Mouse (Mus musculus) hindbrain, embryonic 10.5 days (tissue): ENCODE data around the gene Rtcb. TPM values are rescaled to one million over a fixed set of nuclear protein-coding genes. Genes with fewer than 3 reads are reported as not detected.

ENCODE experiments used
- DNase-seq: peaks from one replicate; pipeline ENCODE4 v3.0.0-alpha.2; 2017; ENCODE audit warnings: low spot score
- H3K27ac ChIP-seq: fragments of 300-500 bp; sonication (generic); 2 replicates; pipeline ENCODE4 v1.5.1; 2016; ENCODE audit warnings: mild to moderate bottlenecking, moderate library complexity
- H3K27me3 ChIP-seq: fragments of 300-500 bp; sonication (generic); 2 replicates; pipeline ENCODE4 v1.6.1; 2016; ENCODE audit warnings: mild to moderate bottlenecking; ENCODE audit not compliant: poor library complexity, insufficient read depth, severe bottlenecking
- H3K36me3 ChIP-seq: fragments of 300-500 bp; sonication (generic); 2 replicates; pipeline ENCODE4 v1.6.1; 2016; ENCODE audit warnings: mild to moderate bottlenecking, moderate library complexity
- H3K4me1 ChIP-seq: fragments of 300-500 bp; sonication (generic); replicated peaks from 2 replicates; pipeline ENCODE4 v1.6.1; 2016; ENCODE audit warnings: mild to moderate bottlenecking
- H3K4me3 ChIP-seq: fragments of 300-500 bp; sonication (generic); 2 replicates; pipeline ENCODE4 v1.5.1; 2016; ENCODE audit warnings: mild to moderate bottlenecking, moderate library complexity
- H3K9me3 ChIP-seq: fragments of 300-500 bp; sonication (generic); 2 replicates; pipeline ENCODE4 v1.6.1; 2016; ENCODE audit warnings: mild to moderate bottlenecking, moderate library complexity
- WGBS: fragments of 180-500 bp; shearing (Covaris S2); methylation state at CpG from one replicate; pipeline ENCODE4 v1.1.7; 2016; 5-methylcytosine and 5-hydroxymethylcytosine counted together
- polyA plus RNA-seq: library from polyadenylated mRNA; unstranded; fragments of >200 nt; fragmentation: Nextera tagmentation; extraction: Ambion mirVana; gene quantifications from 2 replicates; pipeline ENCODE4 v1.2.1, GENCODE M21; 2016

Rtcb gene
- polyA plus RNA-seq: 192 and 211 TPM in 2 replicates

- Histone ChIP-seq H3K36me3 (peaks cover 30% of the 10 kb centered on the region), H3K4me3 (peak within 1 kb of the TSS; percentile 97), H3K27ac (peak within 1 kb of the TSS; percentile 92), H3K27me3 (no peaks in the 10 kb centered on the region), H3K4me1 (peaks cover 7% of the 10 kb centered on the region; the same call in 1 of the 2 replicates), H3K9me3 (no peaks in the 10 kb centered on the region)
- peak; percentile 95 for DNase-seq
- WGBS: under 1% methylated on average over 38 of the region's 38 CpGs
These were observed at the start of gene Rtcb for GRCm38 (mm10) chr10:85957464-85957950. Gene Rtcb (minus strand): TSS chr10:85957823.

DNA sequence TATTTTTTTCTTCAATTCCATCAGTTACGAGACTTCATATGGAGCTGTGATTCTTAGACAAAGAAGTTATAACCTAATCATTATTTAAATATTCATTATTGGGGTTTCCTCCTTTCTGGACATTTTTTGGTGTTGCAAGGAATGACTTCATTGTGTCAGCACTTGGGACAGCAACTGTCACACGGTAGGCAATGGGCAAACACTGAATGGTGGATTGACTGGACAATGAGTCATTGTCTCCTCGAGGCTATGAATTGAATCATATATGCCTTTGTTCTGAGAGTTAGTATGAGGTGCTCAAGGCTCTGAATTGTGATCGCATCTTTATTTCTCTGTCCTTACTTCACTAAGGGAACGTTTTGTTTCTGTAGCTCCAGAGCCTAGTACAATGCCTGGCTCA lies 48.8 kb upstream of the Rtcb start:
- Histone ChIP-seq H3K4me1 (no peaks in the 10 kb centered on the region), H3K36me3 (no peaks in the 10 kb centered on the region), H3K9me3 (no peaks in the 10 kb centered on the region), H3K27me3 (no peaks in the 10 kb centered on the region), H3K27ac (no peak overlapping the region), H3K4me3 (no peak overlapping the region)
- DNase-seq: no peak
- WGBS: 74% methylated on average over 5 of the region's 5 CpGs

- Histone ChIP-seq H3K4me1 (no peaks in the 10 kb centered on the region), H3K4me3 (no peak overlapping the region), H3K36me3 (no peaks in the 10 kb centered on the region), H3K27ac (no peak overlapping the region), H3K27me3 (no peaks in the 10 kb centered on the region), H3K9me3 (no peaks in the 10 kb centered on the region)
- WGBS: 95% methylated on average over 4 of the region's 4 CpGs
- no peak for DNase-seq
These were observed 42.8 kb upstream of the Rtcb start for GRCm38 (mm10) chr10:86000447-86000846.

DNA sequence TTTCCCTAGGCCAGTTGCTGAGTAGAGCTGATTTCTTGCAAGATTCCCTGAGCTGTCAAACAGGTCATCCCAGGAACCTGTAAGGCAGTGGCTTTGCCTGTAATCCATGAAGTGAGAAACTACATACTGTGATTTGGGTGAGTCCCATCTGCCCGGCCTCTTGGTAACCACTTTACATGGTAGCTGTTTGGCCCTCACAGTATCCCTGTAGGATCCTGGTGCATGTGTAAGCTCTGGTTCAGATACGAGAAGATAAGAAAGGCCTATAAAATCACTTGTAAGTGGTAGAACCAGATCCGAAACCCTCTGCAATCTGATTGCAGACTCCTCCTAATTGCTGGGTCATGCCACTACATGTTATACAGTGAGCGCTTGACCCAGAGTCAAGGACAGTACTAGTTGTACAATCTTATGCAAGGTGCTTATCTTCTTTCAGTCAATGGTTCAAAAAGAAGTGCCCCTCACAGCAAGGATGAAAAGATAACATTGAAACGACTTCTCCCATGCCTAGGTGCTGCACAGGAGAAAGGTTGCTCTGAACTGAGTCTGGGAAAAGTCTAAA lies 37.0 kb upstream of the Rtcb start:
- Histone ChIP-seq H3K9me3 (no peaks in the 10 kb centered on the region), H3K27me3 (no peaks in the 10 kb centered on the region), H3K4me3 (no peak overlapping the region), H3K4me1 (no peaks in the 10 kb centered on the region), H3K27ac (no peak overlapping the region), H3K36me3 (no peaks in the 10 kb centered on the region)
- WGBS: 85% methylated on average over 5 of the region's 5 CpGs
- DNase-seq: no peak

- no peak overlapping the region for H3K27ac ChIP-seq
- 90% methylated on average over 9 of the region's 9 CpGs for WGBS
- DNase-seq: no peak
- no peaks in the 10 kb centered on the region for H3K27me3 ChIP-seq
- no peaks in the 10 kb centered on the region for H3K36me3 ChIP-seq
- no peaks in the 10 kb centered on the region for H3K4me1 ChIP-seq
- no peaks in the 10 kb centered on the region for H3K9me3 ChIP-seq
- no peak overlapping the region for H3K4me3 ChIP-seq
These were observed 36.2 kb upstream of the Rtcb start for GRCm38 (mm10) chr10:85993836-85994235.

DNA sequence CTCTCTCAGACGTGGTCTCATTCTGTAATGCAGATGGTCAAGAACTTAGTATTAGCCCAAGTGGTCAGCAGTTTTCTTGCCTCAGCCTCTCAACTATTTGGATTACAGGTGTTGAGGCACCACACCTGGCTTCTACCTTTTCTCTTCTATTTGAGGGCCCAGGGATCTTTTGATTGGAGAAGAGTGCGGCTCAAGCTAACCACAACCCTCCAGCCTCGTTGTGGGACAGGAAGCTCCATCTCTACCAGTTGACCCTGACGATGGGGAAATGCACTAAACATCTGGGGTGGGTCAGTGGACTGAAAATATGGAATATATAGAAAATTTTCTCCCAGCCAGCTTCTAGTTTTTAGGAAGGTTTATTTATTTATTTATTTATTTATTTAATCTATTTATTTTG lies 34.8 kb upstream of the Rtcb start:
- no peaks in the 10 kb centered on the region for H3K36me3 ChIP-seq
- H3K9me3 ChIP-seq: no peaks in the 10 kb centered on the region
- WGBS: 89% methylated on average over 4 of the region's 4 CpGs
- no peak overlapping the region for H3K27ac ChIP-seq
- H3K27me3 ChIP-seq: no peaks in the 10 kb centered on the region
- no peak overlapping the region for H3K4me3 ChIP-seq
- no peak for DNase-seq
- H3K4me1 ChIP-seq: no peaks in the 10 kb centered on the region

GRCm38 (mm10) chr10:85989412-85990115 lies 31.9 kb upstream of the Rtcb start:
- 83% methylated on average over 6 of the region's 6 CpGs for WGBS
- Histone ChIP-seq H3K9me3 (no peaks in the 10 kb centered on the region), H3K27ac (no peak overlapping the region), H3K4me1 (no peaks in the 10 kb centered on the region), H3K27me3 (no peaks in the 10 kb centered on the region), H3K36me3 (no peaks in the 10 kb centered on the region), H3K4me3 (no peak overlapping the region)
- no peak for DNase-seq

DNA sequence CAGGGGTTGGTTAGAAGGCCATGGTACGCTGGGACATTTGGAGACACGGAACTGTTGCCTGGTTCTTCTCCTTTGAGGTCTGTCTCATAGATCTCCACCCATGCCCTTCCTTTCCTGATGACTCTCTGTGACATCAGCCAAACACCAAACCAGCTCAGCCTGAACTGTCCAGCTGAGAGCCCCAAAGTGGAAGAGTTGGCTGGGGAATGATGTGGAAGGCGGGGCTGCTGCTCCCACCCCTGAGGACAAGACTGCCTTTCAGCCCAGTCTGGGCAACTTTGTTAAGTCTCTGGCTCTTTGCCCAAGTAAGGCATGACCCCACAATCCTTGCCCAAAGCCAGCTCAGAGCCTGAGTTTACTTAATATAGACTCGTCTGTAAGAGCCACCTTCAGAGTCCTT lies 15.3 kb upstream of the Rtcb start:
- DNase-seq: no peak
- Histone ChIP-seq H3K4me1 (no peaks in the 10 kb centered on the region), H3K4me3 (no peak overlapping the region), H3K9me3 (no peaks in the 10 kb centered on the region; the same call in 1 of the 2 replicates), H3K27ac (no peak overlapping the region), H3K27me3 (no peaks in the 10 kb centered on the region), H3K36me3 (no peaks in the 10 kb centered on the region)
- 86% methylated on average over 4 of the region's 4 CpGs for WGBS

DNA sequence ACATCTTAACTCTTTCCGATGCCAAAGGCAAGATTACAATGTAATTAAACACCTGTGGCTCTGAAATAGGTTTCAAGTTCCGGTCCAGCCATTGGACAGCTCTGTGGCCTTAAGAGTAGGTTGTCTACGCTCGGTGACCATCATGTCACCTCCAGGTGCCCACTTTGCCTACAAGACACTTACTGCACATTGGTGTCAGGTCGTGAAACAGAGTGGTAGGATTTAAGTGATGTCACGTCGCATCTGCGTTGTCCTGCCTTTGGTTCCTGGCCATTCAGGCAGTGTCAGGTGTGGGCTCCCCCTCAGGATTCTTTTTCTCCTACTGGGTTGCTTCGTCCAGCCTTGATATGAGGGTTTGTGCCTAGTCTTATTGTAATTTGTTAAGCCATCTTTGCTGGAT lies 14.2 kb upstream of the Rtcb start:
- DNase-seq: no peak

DNA sequence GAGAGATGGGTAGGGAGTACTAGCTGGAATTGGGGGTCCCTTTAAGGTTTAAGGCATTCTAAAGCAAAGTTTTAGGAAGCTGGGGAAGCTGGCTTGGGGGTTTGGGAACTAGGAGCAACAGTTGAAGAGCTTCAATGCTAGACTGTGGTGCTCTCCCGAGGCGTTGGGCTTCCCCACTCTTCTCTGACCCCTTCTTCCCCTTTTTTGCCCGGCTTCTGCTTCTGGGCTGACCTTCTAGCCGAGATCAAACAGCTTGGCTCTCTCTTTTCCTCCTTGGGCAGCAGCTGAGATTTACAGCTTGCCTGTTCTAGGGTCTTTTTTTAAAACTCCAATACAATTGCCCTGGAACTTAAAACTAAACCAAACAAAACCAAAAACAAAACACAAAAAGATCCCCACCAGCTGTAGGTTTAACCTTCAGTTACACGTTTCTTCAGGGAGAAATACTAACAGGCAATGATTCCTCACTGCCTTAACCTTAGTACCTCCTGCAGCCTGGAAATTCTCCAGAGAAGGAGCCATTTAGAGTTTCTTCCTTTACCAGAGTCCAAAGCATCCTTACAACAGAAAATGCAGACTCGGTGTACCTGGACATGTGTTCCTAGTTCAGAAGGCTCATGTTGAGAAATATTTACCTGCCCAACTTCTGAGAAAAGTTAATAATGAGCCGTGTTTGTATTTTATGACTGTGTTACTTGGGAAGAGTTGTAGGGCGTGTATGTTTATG lies 12.4 kb upstream of the Rtcb start:
- Histone ChIP-seq H3K27ac (no peak overlapping the region), H3K4me3 (no peak overlapping the region), H3K36me3 (no peaks in the 10 kb centered on the region), H3K9me3 (no peaks in the 10 kb centered on the region; the same call in 1 of the 2 replicates), H3K27me3 (peaks cover 4% of the 10 kb centered on the region; the same call in 1 of the 2 replicates), H3K4me1 (no peaks in the 10 kb centered on the region)
- 63% methylated on average over 8 of the region's 8 CpGs for WGBS
- DNase-seq: no peak

More for the DNA sequence above, 14.2 kb upstream of the Rtcb start:
- 90% methylated on average over 9 of the region's 9 CpGs for WGBS
- H3K27me3 ChIP-seq: no peaks in the 10 kb centered on the region
- H3K27ac ChIP-seq: no peak overlapping the region
- H3K9me3 ChIP-seq: no peaks in the 10 kb centered on the region; the same call in 1 of the 2 replicates
- no peaks in the 10 kb centered on the region for H3K4me1 ChIP-seq
- H3K36me3 ChIP-seq: no peaks in the 10 kb centered on the region
- no peak overlapping the region for H3K4me3 ChIP-seq

DNA sequence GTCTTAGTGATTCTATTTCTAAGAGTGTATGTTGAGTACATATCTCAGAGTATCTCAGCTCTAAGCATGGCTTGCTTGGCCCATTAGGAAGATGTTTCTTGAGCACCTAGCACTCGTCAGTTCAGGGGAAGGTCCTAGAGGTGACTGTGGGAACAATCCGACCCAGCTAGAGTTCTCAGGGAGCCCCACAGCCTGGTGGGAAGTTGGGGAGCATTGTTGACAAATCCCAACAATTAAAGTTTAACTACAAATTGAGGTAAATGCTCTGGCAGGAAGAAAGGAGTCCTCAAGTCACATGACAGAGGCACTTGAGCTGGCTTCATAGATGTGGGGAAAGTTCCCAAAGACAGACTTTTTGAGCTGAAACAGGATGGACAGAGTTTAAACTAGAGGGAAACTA lies 11.1 kb upstream of the Rtcb start:
- no peak for DNase-seq
- H3K4me1 ChIP-seq: no peaks in the 10 kb centered on the region
- H3K9me3 ChIP-seq: no peaks in the 10 kb centered on the region
- 56% methylated on average over 2 of the region's 2 CpGs for WGBS
- H3K27ac ChIP-seq: no peak overlapping the region
- no peak overlapping the region for H3K4me3 ChIP-seq
- H3K27me3 ChIP-seq: peaks cover 4% of the 10 kb centered on the region; the same call in 1 of the 2 replicates
- no peaks in the 10 kb centered on the region for H3K36me3 ChIP-seq

GRCm38 (mm10) chr10:85968157-85968634 lies 10.6 kb upstream of the Rtcb start:
- H3K36me3 ChIP-seq: no peaks in the 10 kb centered on the region
- H3K27me3 ChIP-seq: peaks cover 4% of the 10 kb centered on the region; the same call in 1 of the 2 replicates
- H3K27ac ChIP-seq: no peak overlapping the region
- DNase-seq: peak; percentile 83
- no peaks in the 10 kb centered on the region for H3K4me1 ChIP-seq
- no peaks in the 10 kb centered on the region for H3K9me3 ChIP-seq
- H3K4me3 ChIP-seq: no peak overlapping the region
- 12% methylated on average over 7 of the region's 7 CpGs for WGBS
